Mouse (Mus musculus): ENCODE data around the gene Cyp27b1. TPM values are rescaled to one million over a fixed set of nuclear protein-coding genes. Genes with fewer than 3 reads are reported as not detected.
A peak's percentile ranks its signal among the peaks of the same experiment; 100 is the strongest.
"Not testable (repeated sequence)": the region's sequence is repeated elsewhere in the genome, so short reads cannot be mapped to it uniquely, and the experiment has no call there.

The Cyp27b1 gene
- polyA plus RNA-seq, 1 experiment = 0.15 TPM

GRCm38 (mm10) chr10:127059968-127060916, 12.2 kb downstream of the Cyp27b1 start, which contains the start of gene March9:
March9 (minus strand) TSS chr10:127060184.
- Histone ChIP-seq H3K36me3 (replicated peaks; ENCODE audit: low read length) (peaks cover 15% of the 10 kb centered on the region), H3K4me1 (peaks cover 52% of the 10 kb centered on the region), H3K27me3 (replicated peaks) (peaks cover 63% of the 10 kb centered on the region), H3K9me3 (peaks cover 14% of the 10 kb centered on the region), H3K4me3 (replicated peaks) (peak within 1 kb of the TSS; percentile 93)
- TF ChIP-seq GATA1 (IDR thresholded peaks at IDR 0.05; ENCODE audit: borderline replicate concordance, low read length) (no peak), FLI1 (IDR thresholded peaks at IDR 0.05; ENCODE audit: low read length) (no peak)

DNA sequence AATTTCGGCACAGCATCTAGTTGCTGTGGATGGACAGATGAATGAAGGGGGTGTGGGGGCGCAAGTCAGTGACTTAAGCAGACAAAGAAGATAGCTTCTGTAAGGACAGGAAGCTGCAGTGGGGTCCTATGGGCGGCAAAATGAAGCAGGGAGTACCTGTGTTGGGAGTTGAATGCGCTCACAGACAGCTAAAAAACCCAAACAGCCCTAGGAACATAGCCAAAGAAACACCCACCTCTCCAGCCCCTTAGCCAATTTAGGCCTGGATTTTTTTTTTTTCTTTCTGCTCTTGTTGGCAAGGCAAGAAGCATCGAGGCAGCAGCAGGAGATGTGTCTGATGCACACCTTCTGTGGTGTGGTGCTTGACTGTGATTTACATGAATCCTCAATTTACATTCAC, 13.0 kb downstream of the Cyp27b1 start:
- H3K4me1 ChIP-seq = peaks cover 60% of the 10 kb centered on the region
- H3K27me3 ChIP-seq (replicated peaks) = peaks cover 57% of the 10 kb centered on the region
- no peak for TF ChIP-seq GATA1 (IDR thresholded peaks at IDR 0.05; ENCODE audit: borderline replicate concordance, low read length)
- TF ChIP-seq FLI1 (IDR thresholded peaks at IDR 0.05; ENCODE audit: low read length) = no peak

DNA sequence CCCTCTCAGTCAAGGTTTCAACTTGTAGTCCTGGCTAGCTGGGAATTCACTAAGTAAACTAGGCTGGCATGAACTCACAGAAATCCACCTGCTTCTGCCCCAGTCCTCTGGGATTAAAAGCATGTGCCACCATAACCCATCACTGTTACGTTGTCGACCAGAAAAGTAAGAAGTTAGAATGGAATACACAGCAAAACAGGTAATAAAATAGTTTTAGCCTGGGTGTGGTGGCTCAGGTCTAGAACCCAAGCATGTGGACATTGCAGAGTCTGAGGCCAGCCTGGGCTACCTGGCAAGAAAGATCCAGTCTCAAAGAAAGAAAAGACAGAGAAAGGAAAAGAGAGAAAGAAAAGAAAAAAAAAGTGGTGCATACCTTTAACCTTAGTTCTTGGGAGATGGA, 13.5 kb downstream of the Cyp27b1 start:
- Histone ChIP-seq H3K4me3 (replicated peaks) (no peak overlapping the region), H3K9me3 (peaks cover 10% of the 10 kb centered on the region), H3K27me3 (replicated peaks) (peaks cover 53% of the 10 kb centered on the region), H3K36me3 (replicated peaks; ENCODE audit: low read length) (peaks cover 23% of the 10 kb centered on the region), H3K4me1 (peaks cover 63% of the 10 kb centered on the region)
- no peak for TF ChIP-seq FLI1 (IDR thresholded peaks at IDR 0.05; ENCODE audit: low read length)
- no peak for TF ChIP-seq GATA1 (IDR thresholded peaks at IDR 0.05; ENCODE audit: borderline replicate concordance, low read length)

More for the DNA sequence above, 13.0 kb downstream of the Cyp27b1 start:
- H3K4me3 ChIP-seq (replicated peaks) = no peak overlapping the region
- peaks cover 23% of the 10 kb centered on the region for H3K36me3 ChIP-seq (replicated peaks; ENCODE audit: low read length)
- H3K9me3 ChIP-seq = peaks cover 14% of the 10 kb centered on the region

DNA sequence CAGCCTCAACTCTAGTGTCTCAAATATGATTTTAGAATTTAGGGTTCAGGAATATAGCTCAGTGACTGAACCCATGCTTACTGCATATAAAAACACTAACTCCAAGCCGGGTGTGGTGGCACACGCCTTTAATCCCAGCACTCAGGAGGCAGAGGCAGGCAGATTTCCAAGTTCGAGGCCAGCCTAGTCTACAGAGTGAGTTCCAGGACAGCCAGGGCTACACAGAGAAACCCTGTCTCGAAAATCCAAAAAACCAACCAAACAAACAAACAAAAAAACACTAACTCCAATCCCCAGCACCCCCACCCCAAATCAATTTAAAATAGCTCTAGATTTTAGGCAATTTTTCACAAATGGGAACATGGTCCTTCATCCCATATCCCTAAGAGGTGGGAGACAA, 14.1 kb downstream of the Cyp27b1 start:
- peaks cover 29% of the 10 kb centered on the region for H3K36me3 ChIP-seq (replicated peaks; ENCODE audit: low read length)
- H3K9me3 ChIP-seq; H3K4me3 ChIP-seq (replicated peaks): not testable (repeated sequence)
- peaks cover 49% of the 10 kb centered on the region for H3K27me3 ChIP-seq (replicated peaks)
- H3K4me1 ChIP-seq = peaks cover 69% of the 10 kb centered on the region

DNA sequence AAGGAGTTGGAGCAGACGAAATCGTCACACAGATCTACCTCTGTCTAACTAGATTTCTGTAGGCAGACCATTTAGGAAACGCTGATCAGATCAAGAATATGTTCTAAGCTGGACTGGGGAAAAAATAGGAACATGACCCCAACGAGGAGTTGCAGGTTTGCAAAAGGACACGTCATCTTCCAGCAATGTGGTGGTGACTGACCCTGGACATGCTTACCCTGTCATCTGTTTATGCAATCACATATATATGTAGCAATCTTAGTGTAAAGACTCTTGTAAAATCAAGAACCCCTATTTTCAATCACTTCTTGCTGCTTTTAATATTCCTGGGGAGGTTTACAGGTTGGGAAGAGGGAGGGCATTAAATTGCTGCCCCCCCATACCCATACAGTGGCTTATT, 14.5 kb downstream of the Cyp27b1 start:
- peaks cover 2% of the 10 kb centered on the region for H3K9me3 ChIP-seq
- H3K36me3 ChIP-seq (replicated peaks; ENCODE audit: low read length) = peaks cover 33% of the 10 kb centered on the region
- no peak for TF ChIP-seq FLI1 (IDR thresholded peaks at IDR 0.05; ENCODE audit: low read length)
- no peak for TF ChIP-seq GATA1 (IDR thresholded peaks at IDR 0.05; ENCODE audit: borderline replicate concordance, low read length)
- H3K4me1 ChIP-seq = peaks cover 69% of the 10 kb centered on the region
- no peak overlapping the region for H3K4me3 ChIP-seq (replicated peaks)
- H3K27me3 ChIP-seq (replicated peaks) = peaks cover 45% of the 10 kb centered on the region

DNA sequence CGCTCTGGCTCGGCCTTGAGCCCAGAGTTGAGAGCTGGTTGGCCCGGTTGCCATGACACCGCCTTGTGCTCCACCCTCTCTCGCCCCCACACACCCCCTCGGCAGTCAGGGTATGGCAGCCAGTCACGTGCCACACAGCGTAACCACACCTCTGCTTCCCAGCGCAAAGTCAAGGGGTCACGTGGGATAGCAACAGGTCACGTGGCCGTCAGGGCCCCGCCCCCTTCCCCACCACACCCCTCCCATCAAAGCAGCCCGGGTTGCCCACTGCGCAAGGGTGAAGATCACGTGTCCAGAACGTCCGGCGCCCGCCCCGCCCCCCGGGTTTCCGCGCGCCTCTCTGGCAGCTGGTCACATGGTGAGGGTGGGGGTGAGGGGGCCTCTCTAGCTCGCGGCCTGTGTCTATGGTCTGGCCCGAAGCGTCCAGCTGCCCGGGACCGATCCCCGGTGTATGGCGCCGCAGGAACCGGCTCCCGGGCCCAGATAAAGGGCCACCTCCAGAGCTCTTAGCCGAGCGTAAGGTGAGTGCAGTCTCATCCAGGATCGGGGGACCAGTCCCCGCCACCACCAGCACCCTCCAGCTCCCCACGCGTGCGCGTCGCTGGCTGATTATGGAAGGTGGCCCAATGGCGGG, 15.3 kb downstream of the Cyp27b1 start, which contains the start of gene Cdk4:
Cdk4 (plus strand) TSS at position 296 of the 634 bp plus-strand sequence.
- TF ChIP-seq GATA1 (IDR thresholded peaks at IDR 0.05; ENCODE audit: borderline replicate concordance, low read length) = no peak
- TF ChIP-seq FLI1 (IDR thresholded peaks at IDR 0.05; ENCODE audit: low read length) = no peak
- H3K4me1 ChIP-seq = peaks cover 71% of the 10 kb centered on the region
- peak within 1 kb of the TSS; percentile 97 for H3K4me3 ChIP-seq (replicated peaks)
- peaks cover 36% of the 10 kb centered on the region for H3K27me3 ChIP-seq (replicated peaks)
- H3K36me3 ChIP-seq (replicated peaks; ENCODE audit: low read length) = peaks cover 41% of the 10 kb centered on the region
- H3K9me3 ChIP-seq = no peaks in the 10 kb centered on the region

DNA sequence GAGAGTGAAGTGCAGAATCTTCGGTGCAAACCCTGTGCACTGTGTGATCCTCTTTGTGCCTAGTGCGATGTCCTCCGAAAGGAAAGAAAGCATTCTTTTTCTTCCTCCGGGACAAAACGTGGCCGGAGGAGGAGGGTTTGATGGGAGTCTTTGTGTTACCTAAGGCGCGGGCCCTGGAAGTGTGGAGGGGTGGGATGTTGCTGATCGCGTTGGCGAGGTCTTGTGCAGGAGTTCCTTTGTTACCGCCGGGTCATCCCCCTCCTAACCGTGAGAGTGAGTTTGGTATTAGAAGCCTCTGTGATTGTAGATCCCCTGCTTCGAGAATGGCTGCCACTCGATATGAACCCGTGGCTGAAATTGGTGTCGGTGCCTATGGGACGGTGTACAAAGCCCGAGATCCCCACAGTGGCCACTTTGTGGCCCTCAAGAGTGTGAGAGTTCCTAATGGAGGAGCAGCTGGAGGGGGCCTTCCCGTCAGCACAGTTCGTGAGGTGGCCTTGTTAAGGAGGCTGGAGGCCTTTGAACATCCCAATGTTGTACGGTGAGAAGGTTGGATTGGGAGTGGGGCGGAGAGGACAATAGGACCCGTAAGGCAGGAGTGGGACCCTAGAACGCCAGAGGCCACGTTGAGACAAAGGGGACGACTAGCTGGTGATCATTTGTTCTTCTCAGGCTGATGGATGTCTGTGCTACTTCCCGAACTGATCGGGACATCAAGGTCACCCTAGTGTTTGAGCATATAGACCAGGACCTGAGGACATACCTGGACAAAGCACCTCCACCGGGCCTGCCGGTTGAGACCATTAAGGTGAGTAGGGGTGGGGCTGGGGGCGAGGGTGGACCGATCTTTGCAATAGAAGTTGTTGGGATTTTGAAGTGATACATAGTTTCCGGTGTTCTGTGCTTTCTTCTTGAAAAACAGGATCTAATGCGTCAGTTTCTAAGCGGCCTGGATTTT, 16.1 kb downstream of the Cyp27b1 start:
- peaks cover 47% of the 10 kb centered on the region for H3K36me3 ChIP-seq (replicated peaks; ENCODE audit: low read length)
- no peak for TF ChIP-seq GATA1 (IDR thresholded peaks at IDR 0.05; ENCODE audit: borderline replicate concordance, low read length)
- no peak for TF ChIP-seq FLI1 (IDR thresholded peaks at IDR 0.05; ENCODE audit: low read length)
- peaks cover 28% of the 10 kb centered on the region for H3K27me3 ChIP-seq (replicated peaks)
- peak overlapping the region; percentile 97 for H3K4me3 ChIP-seq (replicated peaks)
- H3K4me1 ChIP-seq = peaks cover 71% of the 10 kb centered on the region
- H3K9me3 ChIP-seq = no peaks in the 10 kb centered on the region

DNA sequence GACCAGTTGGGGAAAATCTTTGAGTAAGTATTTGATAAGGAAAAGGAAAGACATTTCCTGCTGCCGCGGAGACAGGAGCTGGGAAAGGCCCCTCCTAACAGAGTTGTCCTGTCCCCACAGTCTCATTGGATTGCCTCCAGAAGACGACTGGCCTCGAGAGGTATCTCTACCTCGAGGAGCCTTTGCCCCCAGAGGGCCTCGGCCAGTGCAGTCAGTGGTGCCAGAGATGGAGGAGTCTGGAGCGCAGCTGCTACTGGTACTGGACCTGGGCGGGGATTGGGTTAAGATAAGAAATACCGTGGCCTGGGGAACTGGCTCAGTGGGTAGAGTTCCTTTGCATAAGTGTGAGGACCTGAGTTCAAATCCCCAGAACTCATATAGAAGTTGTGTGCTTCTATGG, 17.9 kb downstream of the Cyp27b1 start:
- peaks cover 11% of the 10 kb centered on the region for H3K27me3 ChIP-seq (replicated peaks)
- peaks cover 71% of the 10 kb centered on the region for H3K4me1 ChIP-seq
- TF ChIP-seq GATA1 (IDR thresholded peaks at IDR 0.05; ENCODE audit: borderline replicate concordance, low read length) (no peak), FLI1 (IDR thresholded peaks at IDR 0.05; ENCODE audit: low read length) (no peak)
- no peaks in the 10 kb centered on the region for H3K9me3 ChIP-seq
- peaks cover 47% of the 10 kb centered on the region for H3K36me3 ChIP-seq (replicated peaks; ENCODE audit: low read length)
- H3K4me3 ChIP-seq (replicated peaks) = no peak overlapping the region

- Histone ChIP-seq H3K9me3 (no peaks in the 10 kb centered on the region), H3K4me3 (replicated peaks) (no peak overlapping the region), H3K27me3 (replicated peaks) (peaks cover 5% of the 10 kb centered on the region), H3K36me3 (replicated peaks; ENCODE audit: low read length) (peaks cover 47% of the 10 kb centered on the region), H3K4me1 (peaks cover 75% of the 10 kb centered on the region)
- TF ChIP-seq FLI1 (IDR thresholded peaks at IDR 0.05; ENCODE audit: low read length) = no peak
- TF ChIP-seq GATA1 (IDR thresholded peaks at IDR 0.05; ENCODE audit: borderline replicate concordance, low read length) = no peak
Measured at GRCm38 (mm10) chr10:127066519-127067018, 18.5 kb downstream of the Cyp27b1 start.

Measured in megakaryocyte, embryonic 14.5 days (primary cell).